Mouse (Mus musculus): ENCODE data around the gene Zkscan14. TPM values are rescaled to one million over a fixed set of nuclear protein-coding genes. Genes with fewer than 3 reads are reported as not detected.

Gene Zkscan14
- polyA plus RNA-seq, 1 experiment from 2014 or later = 13.9 TPM

GRCm38 (mm10) chr5:145166536-145167305 is 34.9 kb downstream of the Zkscan14 start, which contains the start of the genes Ptcd1 and Cpsf4:
Ptcd1 (minus strand) TSS chr5:145167108.
Cpsf4 (plus strand) TSS chr5:145167213.
- peak within 1 kb of the TSS; percentile 92 for H3K27ac ChIP-seq (ENCODE audit: low read length)
- ATAC-seq = peak; percentile 97
- peaks cover 7% of the 10 kb centered on the region for H3K4me1 ChIP-seq (ENCODE audit: insufficient read depth, low read depth, low read length)
- under 1% methylated on average over 42 of the region's 51 CpGs for WGBS
- DNase-seq (ENCODE audit: low spot score) = peak; percentile 99
- peaks cover 12% of the 10 kb centered on the region; the same call in 1 of the 2 replicates for H3K36me3 ChIP-seq (ENCODE audit: insufficient read depth, low read length)
- no peaks in the 10 kb centered on the region for H3K27me3 ChIP-seq (replicated peaks; ENCODE audit: insufficient read depth, low read length)
- H3K4me2 ChIP-seq (replicated peaks; ENCODE audit: low read depth, low read length) = peak within 1 kb of the TSS; percentile 89
- H3K9me3 ChIP-seq (ENCODE audit: low read length) = no peaks in the 10 kb centered on the region
- H3K9ac ChIP-seq (replicated peaks; ENCODE audit: low read depth) = peak within 1 kb of the TSS; percentile 97
- TF ChIP-seq EP300 (IDR thresholded peaks at IDR 0.05) (no peak), CTCF (IDR thresholded peaks at IDR 0.05) (peak; percentile 17; the same call in 1 of the 2 replicates)
- peak within 1 kb of the TSS; percentile 93 for H3K4me3 ChIP-seq (ENCODE audit: low read depth, low read length)

DNA sequence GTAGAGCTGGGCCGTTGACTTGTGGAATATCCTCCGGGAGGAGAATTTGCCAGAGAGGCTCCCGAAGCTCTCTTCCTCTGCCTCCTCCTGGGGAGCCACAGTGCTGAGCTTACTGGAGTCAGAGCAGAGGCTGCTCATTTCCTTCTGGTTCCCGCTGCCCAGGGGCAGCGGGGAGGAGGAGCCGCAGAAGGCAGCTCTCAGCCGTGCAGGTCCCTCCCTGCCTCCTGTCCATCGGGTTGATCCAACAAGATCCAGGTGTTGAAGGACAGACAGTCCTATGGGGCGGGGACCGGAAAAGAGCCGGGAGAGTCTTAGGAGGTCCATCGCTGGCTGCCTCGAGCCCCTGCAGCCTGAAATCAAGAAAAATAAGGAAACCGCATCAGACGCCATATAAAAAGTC is 36.5 kb downstream of the Zkscan14 start:
- H3K27ac ChIP-seq (ENCODE audit: low read length) = no peak overlapping the region
- no peak for ATAC-seq
- WGBS = 80% methylated on average over 15 of the region's 15 CpGs
- H3K4me3 ChIP-seq (ENCODE audit: low read depth, low read length) = no peak overlapping the region
- H3K4me2 ChIP-seq (replicated peaks; ENCODE audit: low read depth, low read length) = no peak overlapping the region
- no peaks in the 10 kb centered on the region for H3K9me3 ChIP-seq (ENCODE audit: low read length)
- H3K9ac ChIP-seq (replicated peaks; ENCODE audit: low read depth) = no peak overlapping the region
- TF ChIP-seq CTCF (IDR thresholded peaks at IDR 0.05) (no peak), EP300 (IDR thresholded peaks at IDR 0.05) (no peak)
- H3K27me3 ChIP-seq (replicated peaks; ENCODE audit: insufficient read depth, low read length) = no peaks in the 10 kb centered on the region
- no peak for DNase-seq (ENCODE audit: low spot score)
- H3K36me3 ChIP-seq (ENCODE audit: insufficient read depth, low read length) = peaks cover 4% of the 10 kb centered on the region; the same call in 1 of the 2 replicates
- peaks cover 7% of the 10 kb centered on the region for H3K4me1 ChIP-seq (ENCODE audit: insufficient read depth, low read depth, low read length)

DNA sequence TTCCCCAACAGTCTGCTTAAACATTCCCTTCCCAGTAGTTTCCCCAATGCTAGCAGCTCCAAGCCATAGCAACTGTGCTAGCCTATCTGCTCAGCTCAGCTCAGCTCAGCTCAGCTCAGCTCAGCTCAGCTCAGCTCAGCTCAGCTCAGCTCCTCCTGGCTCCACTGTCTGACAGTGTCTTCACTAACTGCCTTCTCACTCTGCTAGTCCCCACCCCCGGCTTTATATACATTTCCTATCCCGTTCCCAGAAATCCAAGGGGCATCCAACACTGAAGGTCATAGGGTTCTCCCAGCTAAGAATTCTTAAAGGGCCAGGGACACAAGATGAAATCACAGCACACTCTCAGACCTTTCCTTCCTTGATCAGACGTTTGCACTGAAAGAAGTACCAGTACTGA is 37.0 kb downstream of the Zkscan14 start:
- 34% methylated on average over 3 of the region's 3 CpGs for WGBS
- Histone ChIP-seq H3K36me3 (ENCODE audit: insufficient read depth, low read length) (peaks cover 8% of the 10 kb centered on the region; the same call in 1 of the 2 replicates), H3K4me1 (ENCODE audit: insufficient read depth, low read depth, low read length) (peaks cover 7% of the 10 kb centered on the region), H3K27me3 (replicated peaks; ENCODE audit: insufficient read depth, low read length) (no peaks in the 10 kb centered on the region), H3K9me3 (ENCODE audit: low read length) (no peaks in the 10 kb centered on the region), H3K4me3 (ENCODE audit: low read depth, low read length) (no peak overlapping the region), H3K9ac (replicated peaks; ENCODE audit: low read depth) (no peak overlapping the region), H3K4me2 (replicated peaks; ENCODE audit: low read depth, low read length) (no peak overlapping the region), H3K27ac (ENCODE audit: low read length) (no peak overlapping the region)
- ATAC-seq (no peak), DNase-seq (ENCODE audit: low spot score) (peak; percentile 12)
- TF ChIP-seq CTCF (IDR thresholded peaks at IDR 0.05) (no peak), EP300 (IDR thresholded peaks at IDR 0.05) (no peak)

- Histone ChIP-seq H3K36me3 (ENCODE audit: insufficient read depth, low read length) (peaks cover 27% of the 10 kb centered on the region; the same call in 1 of the 2 replicates), H3K27ac (ENCODE audit: low read length) (no peak overlapping the region), H3K27me3 (replicated peaks; ENCODE audit: insufficient read depth, low read length) (no peaks in the 10 kb centered on the region), H3K4me1 (ENCODE audit: insufficient read depth, low read depth, low read length) (no peaks in the 10 kb centered on the region; the same call in none of the 2 replicates), H3K4me3 (ENCODE audit: low read depth, low read length) (no peak overlapping the region), H3K9ac (replicated peaks; ENCODE audit: low read depth) (no peak overlapping the region), H3K9me3 (ENCODE audit: low read length) (no peaks in the 10 kb centered on the region), H3K4me2 (replicated peaks; ENCODE audit: low read depth, low read length) (no peak overlapping the region)
- WGBS = 92% methylated on average over 14 of the region's 14 CpGs
- ATAC-seq (no peak), DNase-seq (ENCODE audit: low spot score) (no peak)
- TF ChIP-seq EP300 (IDR thresholded peaks at IDR 0.05) = no peak
- TF ChIP-seq CTCF (IDR thresholded peaks at IDR 0.05) = no peak
Measured at GRCm38 (mm10) chr5:145161361-145161760, 40.3 kb downstream of the Zkscan14 start.

DNA sequence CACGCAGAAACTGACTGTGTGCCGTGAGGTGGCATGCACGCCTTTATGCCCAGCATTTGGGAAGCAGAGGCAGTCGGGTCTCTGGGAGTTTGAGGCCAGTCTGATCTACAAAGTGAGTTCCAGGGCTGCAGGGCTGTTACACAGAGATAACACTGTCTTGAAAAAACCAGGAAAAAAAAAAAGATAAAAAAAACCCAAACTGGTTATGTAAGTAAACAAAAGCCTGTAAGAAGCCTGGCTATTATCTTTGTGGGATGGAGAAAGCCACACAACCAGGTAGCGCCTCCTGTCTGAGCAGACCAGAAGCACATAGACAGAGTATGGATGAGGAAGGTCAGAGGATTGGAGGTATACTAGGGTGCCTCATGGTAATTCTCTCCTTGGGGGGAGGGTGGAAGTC is 49.0 kb downstream of the Zkscan14 start:
- no peaks in the 10 kb centered on the region for H3K27me3 ChIP-seq (replicated peaks; ENCODE audit: insufficient read depth, low read length)
- no peaks in the 10 kb centered on the region for H3K9me3 ChIP-seq (ENCODE audit: low read length)
- no peak for TF ChIP-seq EP300 (IDR thresholded peaks at IDR 0.05)
- no peak for TF ChIP-seq CTCF (IDR thresholded peaks at IDR 0.05)
- H3K36me3 ChIP-seq (ENCODE audit: insufficient read depth, low read length) = peaks cover 62% of the 10 kb centered on the region
- ATAC-seq = no peak
- no peak overlapping the region for H3K4me2 ChIP-seq (replicated peaks; ENCODE audit: low read depth, low read length)
- no peak overlapping the region for H3K27ac ChIP-seq (ENCODE audit: low read length)
- H3K4me3 ChIP-seq (ENCODE audit: low read depth, low read length) = no peak overlapping the region
- WGBS = 90% methylated on average over 5 of the region's 5 CpGs
- no peak overlapping the region for H3K9ac ChIP-seq (replicated peaks; ENCODE audit: low read depth)
- DNase-seq (ENCODE audit: low spot score) = no peak
- H3K4me1 ChIP-seq (ENCODE audit: insufficient read depth, low read depth, low read length) = no peaks in the 10 kb centered on the region

DNA sequence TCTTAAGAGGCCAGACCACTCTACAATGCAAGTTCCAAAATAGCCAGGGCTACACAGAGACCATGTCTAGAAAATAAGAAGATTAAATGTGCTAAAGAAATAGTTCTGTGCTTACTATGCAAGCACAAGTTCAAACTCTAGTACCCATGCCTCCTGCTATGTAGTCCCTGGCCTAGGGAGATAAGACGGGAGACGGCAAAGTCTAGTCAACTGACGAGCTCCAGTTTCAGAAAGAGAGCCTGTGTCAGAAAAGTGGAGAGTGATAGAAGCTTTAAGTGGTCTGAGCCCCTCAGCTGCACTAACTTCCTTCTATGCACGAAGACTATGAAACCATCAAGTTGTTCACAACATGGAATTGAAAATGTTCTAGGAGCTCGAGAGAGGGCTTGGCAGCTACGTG is 52.4 kb downstream of the Zkscan14 start:
- Histone ChIP-seq H3K4me1 (ENCODE audit: insufficient read depth, low read depth, low read length) (no peaks in the 10 kb centered on the region), H3K27ac (ENCODE audit: low read length) (no peak overlapping the region)

More for the DNA sequence above, 52.4 kb downstream of the Zkscan14 start:
- ATAC-seq (no peak), DNase-seq (ENCODE audit: low spot score) (no peak)
- H3K27me3 ChIP-seq (replicated peaks; ENCODE audit: insufficient read depth, low read length) = no peaks in the 10 kb centered on the region
- no peak overlapping the region for H3K4me3 ChIP-seq (ENCODE audit: low read depth, low read length)
- H3K36me3 ChIP-seq (ENCODE audit: insufficient read depth, low read length) = peaks cover 68% of the 10 kb centered on the region
- no peaks in the 10 kb centered on the region for H3K9me3 ChIP-seq (ENCODE audit: low read length)
- no peak overlapping the region for H3K4me2 ChIP-seq (replicated peaks; ENCODE audit: low read depth, low read length)
- TF ChIP-seq CTCF (IDR thresholded peaks at IDR 0.05) (no peak), EP300 (IDR thresholded peaks at IDR 0.05) (no peak)
- H3K9ac ChIP-seq (replicated peaks; ENCODE audit: low read depth) = no peak overlapping the region
- 84% methylated on average over 6 of the region's 6 CpGs for WGBS
